Mouse (Mus musculus) large intestine, adult 2 months (tissue): ENCODE data around the gene Dbh. TPM values are rescaled to one million over a fixed set of nuclear protein-coding genes. Genes with fewer than 3 reads are reported as not detected.

Experiments
- DNase-seq: peaks from one replicate; pipeline ENCODE4 v3.0.0-alpha.2; 2012; ENCODE audit warnings: low read depth, low spot score
- WGBS: fragments of 180-500 bp; shearing (Covaris S2); methylation state at CpG from one replicate; pipeline ENCODE4 v1.1.7; 2018; 5-methylcytosine and 5-hydroxymethylcytosine counted together
- polyA plus RNA-seq: library from polyadenylated mRNA; depleted of rRNA; stranded (reverse); fragments of >200 nt; gene quantifications from 2 replicates; pipeline ENCODE4 v1.2.3, GENCODE M21; 2012

The Dbh gene
- polyA plus RNA-seq, 1 experiment: 6.0 TPM

- WGBS: 82% methylated on average over 2 of the region's 2 CpGs
- no peak for DNase-seq
Measured at GRCm38 (mm10) chr2:27161526-27161925, 3.5 kb upstream of the Dbh start.

GRCm38 (mm10) chr2:27162656-27163055, 2.4 kb upstream of the Dbh start:
- WGBS: 67% methylated on average over 11 of the region's 11 CpGs
- no peak for DNase-seq

GRCm38 (mm10) chr2:27163851-27164250, 1.2 kb upstream of the Dbh start:
- no peak for DNase-seq
- WGBS: 56% methylated on average over 5 of the region's 5 CpGs

GRCm38 (mm10) chr2:27166074-27166473, 1.0 kb downstream of the Dbh start:
- no peak for DNase-seq
- 71% methylated on average over 2 of the region's 2 CpGs for WGBS

GRCm38 (mm10) chr2:27166999-27167398, 2.0 kb downstream of the Dbh start:
- 7% methylated on average over 2 of the region's 2 CpGs for WGBS
- no peak for DNase-seq

GRCm38 (mm10) chr2:27174242-27174641, 9.2 kb downstream of the Dbh start:
- DNase-seq: no peak
- WGBS: 62% methylated on average over 2 of the region's 2 CpGs

GRCm38 (mm10) chr2:27175696-27176267, 10.7 kb downstream of the Dbh start:
- DNase-seq: no peak
- WGBS: 72% methylated on average over 10 of the region's 10 CpGs

- 62% methylated on average over 8 of the region's 8 CpGs for WGBS
Measured at GRCm38 (mm10) chr2:27179101-27179500, 14.1 kb downstream of the Dbh start.

GRCm38 (mm10) chr2:27181907-27182306, 16.9 kb downstream of the Dbh start:
- DNase-seq: no peak
- 60% methylated on average over 4 of the region's 4 CpGs for WGBS

More at GRCm38 (mm10) chr2:27179101-27179500, 14.1 kb downstream of the Dbh start:
- DNase-seq: no peak

GRCm38 (mm10) chr2:27183734-27184133, 18.7 kb downstream of the Dbh start:
- 54% methylated on average over 12 of the region's 12 CpGs for WGBS
- DNase-seq: no peak

GRCm38 (mm10) chr2:27187531-27187930, 22.5 kb downstream of the Dbh start:
- WGBS: 71% methylated on average over 6 of the region's 6 CpGs
- DNase-seq: no peak

GRCm38 (mm10) chr2:27189994-27190393, 25.0 kb downstream of the Dbh start:
- 60% methylated on average over 4 of the region's 4 CpGs for WGBS
- DNase-seq: no peak

GRCm38 (mm10) chr2:27198551-27199246, 33.7 kb downstream of the Dbh start:
- DNase-seq: no peak
- 55% methylated on average over 5 of the region's 5 CpGs for WGBS

- DNase-seq: no peak
- WGBS: 61% methylated on average over 1 of the region's 1 CpGs
Measured at GRCm38 (mm10) chr2:27200586-27200985, 35.6 kb downstream of the Dbh start.

- DNase-seq: no peak
- 70% methylated on average over 10 of the region's 10 CpGs for WGBS
Measured at GRCm38 (mm10) chr2:27205666-27206065, 40.6 kb downstream of the Dbh start.

- no peak for DNase-seq
- 63% methylated on average over 15 of the region's 15 CpGs for WGBS
Measured at GRCm38 (mm10) chr2:27206128-27206797, 41.2 kb downstream of the Dbh start.

- WGBS: 87% methylated on average over 5 of the region's 5 CpGs
- no peak for DNase-seq
Measured at GRCm38 (mm10) chr2:27207126-27207525, 42.1 kb downstream of the Dbh start.

GRCm38 (mm10) chr2:27209370-27209769, 44.3 kb downstream of the Dbh start:
- 76% methylated on average over 9 of the region's 9 CpGs for WGBS
- no peak for DNase-seq

GRCm38 (mm10) chr2:27209816-27210215, 44.8 kb downstream of the Dbh start:
- WGBS: 64% methylated on average over 5 of the region's 5 CpGs
- no peak for DNase-seq

GRCm38 (mm10) chr2:27210255-27210654, 45.2 kb downstream of the Dbh start:
- peak; percentile 2 for DNase-seq
- 55% methylated on average over 7 of the region's 7 CpGs for WGBS

GRCm38 (mm10) chr2:27210676-27211210, 45.7 kb downstream of the Dbh start:
- no peak for DNase-seq
- 70% methylated on average over 12 of the region's 12 CpGs for WGBS
